Mouse (Mus musculus): ENCODE measurements at regions not wholly inside any gene's neighbourhood (a gene's known extent, or its start where the extent isn't known, plus 50 kb on each side); places are given as distances from the start of the nearest gene placed in this dataset.

DNA sequence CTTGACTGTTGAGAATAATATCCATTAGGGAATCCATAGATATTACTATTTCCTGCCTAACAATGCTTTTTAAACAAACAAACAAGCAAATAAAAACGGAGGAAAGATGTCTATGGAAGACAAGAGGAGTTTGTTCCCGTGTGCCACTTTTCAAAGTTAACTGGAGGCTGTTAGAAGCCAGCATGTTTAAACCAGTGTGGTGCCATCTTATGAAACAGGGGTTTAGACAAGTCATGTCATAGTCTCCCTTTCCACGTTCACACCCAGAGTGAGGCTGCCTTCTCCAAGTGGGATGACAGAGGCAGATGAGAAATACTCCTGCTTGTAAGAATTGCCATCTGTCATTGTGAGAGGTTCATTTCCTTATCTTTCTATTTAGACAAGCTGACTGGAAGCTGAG, 92.8 kb downstream of the Gja1 start:
- TF ChIP-seq CTCF (IDR thresholded peaks at IDR 0.05; ENCODE audit: low read depth) (no peak), EP300 (IDR thresholded peaks at IDR 0.05; ENCODE audit: low read depth) (no peak)
